In genomic region chr14:28147201-28147600, GRCm38 (mm10) we compare ENCODE assay signal across 26 mouse cellular contexts.
DNase-seq lines count a peak whose midpoint lies in the region; ATAC-seq lines count a peak whose summit lies in the region.
"Had no signal": no experiment of that assay in that cellular context is flagged by ENCODE, and none has a peak within 500 bp of the region (broad histone marks: within the 10 kb centered on the region; RNA-seq: fewer than 3 reads in every experiment).

No protein-coding gene starts in this region.

- no peak overlapping the region for H3K4me3 ChIP-seq in midbrain, embryonic 13.5 days (replicated peaks)
- H3K4me3 ChIP-seq in midbrain, embryonic 15.5 days: no peak overlapping the region
- H3K4me3 ChIP-seq: embryonic facial prominence, embryonic 13.5 days; erythroblast, embryonic 14.5 days; forebrain, embryonic 12.5 days; forebrain, embryonic 15.5 days; heart, adult 2 months; heart, embryonic 10.5 days; heart, embryonic 13.5 days; hindbrain, embryonic 12.5 days; hindbrain, embryonic 15.5 days had no signal

- H3K9ac ChIP-seq in midbrain, embryonic 13.5 days (replicated peaks): no peak overlapping the region
- no peak overlapping the region for H3K9ac ChIP-seq in midbrain, embryonic 15.5 days
- H3K9ac ChIP-seq: embryonic facial prominence, embryonic 13.5 days; forebrain, embryonic 12.5 days; forebrain, embryonic 15.5 days; heart, embryonic 13.5 days; hindbrain, embryonic 12.5 days; hindbrain, embryonic 15.5 days had no signal

- no peaks in the 10 kb centered on the region for H3K9me3 ChIP-seq in midbrain, embryonic 13.5 days
- no peaks in the 10 kb centered on the region for H3K9me3 ChIP-seq in midbrain, embryonic 15.5 days
- H3K9me3 ChIP-seq: embryonic facial prominence, embryonic 13.5 days; forebrain, embryonic 12.5 days; forebrain, embryonic 15.5 days; heart, embryonic 10.5 days; heart, embryonic 13.5 days; hindbrain, embryonic 12.5 days; hindbrain, embryonic 15.5 days had no signal

- DNase-seq in embryo, embryonic 10 days (ENCODE audit: low spot score): peak; percentile 10
- no peak for DNase-seq in embryo, embryonic 9.5 days (ENCODE audit: extremely low spot score)
- peak; percentile 12 for DNase-seq in embryo, embryonic 10.5 days (ENCODE audit: low spot score)
- DNase-seq in testis, postnatal 14 days (ENCODE audit: low spot score): no peak
- no peak for DNase-seq in left cerebral cortex, postnatal 10 days (ENCODE audit: extremely low spot score in 1 of 2, low spot score in 2 of 2)
- DNase-seq: adrenal gland, adult 2 months; adrenal gland, postnatal 14 days; cerebellum, adult 11-12 months; cerebellum, adult 8-10 months; cerebellum, postnatal 10 days; cerebellum, postnatal 36 days; gastrocnemius, postnatal 25 days; heart, adult 2 months; heart, postnatal 14 days had no signal

- 0 out of 2 replicates have a peak, but pooled peaks cover 6% of the 10 kb centered on the region for H3K4me1 ChIP-seq in midbrain, embryonic 13.5 days (replicated peaks)
- peaks cover 5% of the 10 kb centered on the region; the same call in 1 of the 2 replicates for H3K4me1 ChIP-seq in midbrain, embryonic 15.5 days
- H3K4me1 ChIP-seq: embryonic facial prominence, embryonic 13.5 days; forebrain, embryonic 12.5 days; forebrain, embryonic 15.5 days; heart, embryonic 10.5 days; hindbrain, embryonic 12.5 days; hindbrain, embryonic 15.5 days had no signal

- H3K36me3 ChIP-seq in midbrain, embryonic 13.5 days: no peaks in the 10 kb centered on the region
- no peaks in the 10 kb centered on the region for H3K36me3 ChIP-seq in midbrain, embryonic 15.5 days (replicated peaks)
- H3K36me3 ChIP-seq: embryonic facial prominence, embryonic 13.5 days; forebrain, embryonic 12.5 days; forebrain, embryonic 15.5 days; G1E; heart, embryonic 10.5 days; heart, embryonic 13.5 days; hindbrain, embryonic 12.5 days; hindbrain, embryonic 15.5 days had no signal

- WGBS in midbrain, embryonic 13.5 days: 53% methylated on average over 5 of the region's 5 CpGs
- 47% methylated on average over 5 of the region's 5 CpGs for WGBS in midbrain, embryonic 15.5 days

- H3K4me2 ChIP-seq in midbrain, embryonic 13.5 days (replicated peaks): no peak overlapping the region
- H3K4me2 ChIP-seq in midbrain, embryonic 15.5 days: no peak overlapping the region
- H3K4me2 ChIP-seq: embryonic facial prominence, embryonic 13.5 days; forebrain, embryonic 12.5 days; forebrain, embryonic 15.5 days; heart, embryonic 13.5 days; hindbrain, embryonic 12.5 days; hindbrain, embryonic 15.5 days had no signal

- H3K27me3 ChIP-seq in midbrain, embryonic 13.5 days: no peaks in the 10 kb centered on the region
- no peaks in the 10 kb centered on the region for H3K27me3 ChIP-seq in midbrain, embryonic 15.5 days (replicated peaks)
- H3K27me3 ChIP-seq: CH12.LX; embryonic facial prominence, embryonic 13.5 days; forebrain, embryonic 12.5 days; forebrain, embryonic 15.5 days; heart, embryonic 13.5 days; hindbrain, embryonic 12.5 days; hindbrain, embryonic 15.5 days had no signal

- no peak overlapping the region for H3K27ac ChIP-seq in midbrain, embryonic 13.5 days
- H3K27ac ChIP-seq in midbrain, embryonic 15.5 days: no peak overlapping the region; the same call in 1 of the 2 replicates
- H3K27ac ChIP-seq: embryonic facial prominence, embryonic 13.5 days; forebrain, embryonic 12.5 days; forebrain, embryonic 15.5 days; heart, adult 2 months; heart, embryonic 10.5 days; heart, embryonic 13.5 days; hindbrain, embryonic 12.5 days; hindbrain, embryonic 15.5 days had no signal

- intact Hi-C loops in left cerebral cortex, postnatal 10 days (cut with DNase I): no loop called here

- ATAC-seq in midbrain, embryonic 13.5 days: 0 out of 2 replicates have a peak, but pooled peaks have one; percentile 40
- no peak for ATAC-seq in midbrain, embryonic 15.5 days (replicated peaks)
- ATAC-seq: forebrain, embryonic 15.5 days had no signal

Comparison
In these comparisons a context has a peak if more than half of its experiments do, and no peak if none do; other contexts are left out.
1. DNase-seq: peak in embryo, embryonic 10 days (single experiment) and embryo, embryonic 10.5 days (single experiment); none in embryo, embryonic 9.5 days (single experiment), testis, postnatal 14 days (single experiment) and left cerebral cortex, postnatal 10 days (0 of 2).